Mouse (Mus musculus) cerebellum, postnatal 36 days (tissue): ENCODE data around the gene Smox.
"Not testable (repeated sequence)": the region's sequence is repeated elsewhere in the genome, so short reads cannot be mapped to it uniquely, and the experiment has no call there.

Source experiments
- DNase-seq, 2 experiments: peaks; one replicate each; pipeline ENCODE4 v3.0.0; 2021 to 2022; ENCODE audit warnings: mixed read lengths in 2 of 2

Gene Smox

DNA sequence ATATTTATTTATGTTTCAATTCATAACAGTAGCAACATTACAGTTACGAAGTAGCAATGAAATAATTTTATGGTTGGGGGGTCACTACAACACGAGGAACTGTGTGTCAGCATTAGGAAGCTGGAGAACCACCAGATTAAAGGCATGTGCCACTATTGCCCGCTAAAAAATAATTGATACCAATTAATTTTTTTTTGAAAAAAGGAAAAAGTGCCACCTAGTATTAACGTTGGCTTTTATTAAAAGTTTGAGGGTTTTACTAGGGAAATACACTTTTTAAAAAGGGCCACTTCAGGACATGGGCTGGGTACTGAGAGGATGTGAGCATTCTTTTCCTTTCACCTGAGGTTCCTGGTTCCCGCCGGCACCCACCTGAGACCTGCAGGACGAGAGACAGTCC is at the start of gene Smox:
Gene Smox (plus strand): TSS at position 301 of the 400 bp plus-strand sequence.
- DNase-seq: no peak

DNA sequence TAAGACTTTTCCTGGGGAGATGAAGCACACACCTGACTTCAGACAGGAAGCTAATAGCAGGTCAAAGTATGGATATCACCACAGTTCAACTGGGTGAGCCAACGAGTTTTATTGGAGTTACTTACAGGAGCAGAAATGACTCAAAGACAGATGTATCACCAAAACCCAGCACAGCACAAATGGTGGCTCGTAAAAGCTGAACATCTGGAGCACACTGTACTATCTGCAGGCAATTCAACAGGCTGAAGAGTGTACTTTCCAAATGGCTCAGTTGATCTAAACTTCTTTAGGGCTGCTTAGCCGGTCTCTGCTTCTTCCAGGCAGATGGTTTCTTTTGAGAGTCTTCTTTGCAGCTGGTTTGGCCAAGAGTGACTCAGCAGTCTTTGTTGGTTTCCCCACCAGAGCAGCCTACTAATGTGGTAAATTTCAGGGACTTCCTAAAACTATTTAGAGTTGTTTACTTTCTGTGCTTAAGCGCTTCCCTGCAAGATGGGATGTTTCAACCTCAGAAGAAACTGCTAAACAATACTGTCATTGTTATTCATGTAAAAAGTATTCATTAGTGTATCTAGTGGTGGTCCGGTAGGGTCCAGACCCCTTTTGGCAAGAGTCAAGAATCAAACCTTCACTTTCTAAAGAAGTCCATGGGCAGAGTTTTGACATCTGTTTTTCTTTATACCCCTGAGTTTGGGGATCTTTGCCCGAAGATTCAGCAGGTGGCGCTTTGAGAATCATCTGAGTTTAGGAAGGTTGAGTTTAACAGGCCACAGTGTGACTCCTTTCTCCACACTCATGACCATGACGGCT is 48.0 kb upstream of the Smox start:
- peak in 1 of 2 experiments; percentile 7 for DNase-seq

DNA sequence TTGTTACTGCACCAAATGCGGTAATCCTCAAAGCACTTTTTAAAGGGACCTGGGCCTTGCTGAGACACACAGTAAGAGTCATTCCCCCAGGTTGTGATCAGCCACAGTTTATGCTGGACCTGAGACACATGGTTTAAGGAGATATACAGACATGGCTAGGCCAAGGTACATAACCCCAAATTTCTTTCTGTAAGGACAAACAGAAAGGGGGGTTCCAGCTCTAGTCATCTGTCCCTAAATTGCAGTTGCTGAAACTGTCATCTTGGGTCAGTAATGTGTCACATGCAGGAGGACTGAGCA is 47.5 kb upstream of the Smox start:
- DNase-seq: no peak

DNA sequence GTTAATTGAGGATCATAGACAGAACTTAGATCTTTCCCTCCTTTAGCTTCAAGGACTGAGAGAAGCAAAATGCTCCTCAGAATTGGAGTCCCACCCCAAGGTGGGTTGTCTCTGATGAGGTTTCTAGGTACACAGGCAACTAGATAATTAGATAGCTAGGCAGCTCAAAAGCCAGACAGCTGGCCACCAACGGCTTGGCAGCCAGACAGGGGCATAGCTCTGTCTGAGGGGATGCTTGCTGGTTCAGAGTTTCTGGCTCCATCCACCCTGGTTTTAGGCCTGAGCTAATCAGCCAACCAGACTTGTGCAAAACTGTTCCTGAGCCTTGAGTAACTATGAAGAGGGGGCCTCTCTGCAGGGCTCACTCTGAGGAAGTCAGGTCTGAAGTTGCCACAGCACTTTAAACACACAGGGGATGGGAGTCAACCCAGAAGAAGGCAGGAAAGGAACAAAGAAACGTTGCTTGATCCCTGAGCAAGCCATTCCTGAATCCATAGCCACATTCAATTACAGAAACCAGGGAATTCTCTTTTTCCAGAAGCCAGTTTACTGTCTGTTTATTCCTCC is 44.8 kb upstream of the Smox start:
- DNase-seq: no peak

DNA sequence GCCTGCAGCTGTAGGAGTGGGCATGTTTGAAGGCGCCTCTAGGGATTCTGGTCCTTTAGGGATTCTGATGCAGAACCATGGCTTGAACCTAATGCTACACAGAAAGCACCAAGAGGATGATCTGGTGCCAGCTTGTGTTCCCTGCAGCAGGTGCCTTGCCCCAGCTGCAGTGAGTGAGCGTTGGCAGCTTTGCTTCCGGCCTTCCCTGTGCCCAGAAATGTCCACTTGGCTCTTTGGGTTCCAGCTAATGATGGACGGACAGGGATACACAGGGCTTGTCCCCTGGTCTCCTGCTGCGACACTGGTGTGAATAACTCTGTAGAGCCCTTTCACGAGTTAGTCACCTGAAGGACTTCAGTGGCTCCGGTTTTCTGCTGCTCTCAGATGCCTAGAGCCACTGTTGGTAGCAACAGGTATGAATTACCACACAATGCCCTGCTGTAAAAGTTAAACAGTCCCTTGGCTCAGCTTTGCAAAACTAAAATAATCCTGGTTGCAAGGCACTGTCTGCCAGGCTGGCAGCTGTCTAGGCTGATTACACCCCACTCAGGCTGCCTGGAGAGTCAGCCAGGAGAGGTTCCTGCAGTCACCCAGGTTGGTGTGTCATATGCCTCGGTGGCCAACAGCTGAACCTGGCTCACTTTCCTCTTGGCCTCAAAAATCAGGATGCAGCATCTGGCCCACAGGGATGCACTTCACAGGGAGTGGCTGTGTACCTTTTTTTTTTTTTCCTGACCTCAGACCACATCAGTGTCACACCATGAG is 43.5 kb upstream of the Smox start:
- DNase-seq: no peak

DNA sequence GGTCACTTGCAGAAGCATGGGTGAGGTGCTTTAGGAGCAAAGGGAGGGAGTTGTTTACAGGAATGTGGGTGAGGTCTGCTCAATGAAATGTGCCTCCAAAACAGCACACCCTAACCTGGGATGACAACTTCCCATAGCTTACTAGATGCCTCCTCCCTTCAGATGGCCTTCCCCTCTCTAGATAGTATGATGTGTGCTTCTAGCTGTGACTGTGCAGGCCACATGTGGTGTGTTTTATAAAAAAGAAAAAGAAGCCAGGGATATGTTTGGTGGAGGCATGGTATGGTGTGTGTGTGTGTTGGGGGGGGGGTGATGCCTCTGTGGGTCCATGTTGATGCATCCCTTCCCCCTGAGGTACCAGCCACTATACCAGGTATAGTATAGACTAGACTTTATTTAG is 42.9 kb upstream of the Smox start:
- no peak for DNase-seq

DNA sequence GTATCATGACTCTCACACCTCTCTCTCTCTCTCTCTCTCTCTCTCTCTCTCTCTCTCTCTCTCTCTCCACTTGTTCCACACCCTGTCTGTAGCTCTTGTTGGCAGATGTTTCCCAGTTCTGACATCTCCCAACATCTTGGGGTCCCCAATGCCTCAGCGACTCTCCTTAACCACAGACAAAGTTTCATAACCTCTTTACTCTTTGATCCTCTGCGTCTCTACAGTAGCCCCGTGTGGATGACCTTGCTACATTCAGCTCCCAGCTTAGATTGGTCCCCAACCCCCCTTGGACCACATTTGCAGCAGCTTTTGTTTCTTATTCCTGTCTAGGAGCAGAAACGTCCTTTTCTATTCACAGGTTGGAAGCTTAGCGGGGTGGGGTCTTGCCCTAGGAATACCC is 41.6 kb upstream of the Smox start:
- DNase-seq: no peak

DNA sequence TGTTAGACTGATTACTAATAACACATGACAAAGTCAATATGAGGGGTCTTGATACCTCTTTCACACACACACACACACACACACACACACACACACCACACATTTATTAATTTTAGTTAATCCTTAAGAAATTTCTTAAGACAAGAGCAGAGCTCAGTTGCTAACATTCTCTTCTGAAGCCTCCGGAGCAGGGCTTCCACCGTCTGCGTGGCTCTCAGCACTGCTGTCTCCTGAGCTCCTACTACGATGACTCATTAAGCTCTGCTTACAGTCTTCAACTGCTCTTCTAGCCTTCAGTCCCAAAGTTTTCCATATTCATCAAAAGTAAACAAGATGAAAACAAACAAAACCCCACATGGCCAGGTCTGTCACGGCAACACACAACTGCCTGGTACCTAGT is 40.8 kb upstream of the Smox start:
- no peak for DNase-seq

DNA sequence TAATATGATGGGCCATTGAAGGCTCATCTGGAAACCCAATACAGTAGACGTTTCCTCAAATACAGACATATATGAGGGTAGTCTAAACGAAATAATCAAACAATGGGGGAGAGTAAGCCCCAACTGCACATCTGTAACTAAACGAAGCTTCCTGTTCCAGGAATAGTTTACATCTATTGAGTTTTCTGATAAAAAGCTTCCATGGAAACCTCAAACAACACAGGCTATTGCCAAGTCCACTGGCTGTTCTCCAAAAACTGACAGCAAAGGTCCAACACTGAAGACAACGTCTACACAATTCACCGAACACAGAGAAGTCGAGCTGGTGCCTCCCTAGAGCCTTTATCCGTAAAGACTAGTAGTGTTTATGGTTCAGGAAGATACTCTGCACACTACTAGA is 33.6 kb upstream of the Smox start:
- DNase-seq: no peak

DNA sequence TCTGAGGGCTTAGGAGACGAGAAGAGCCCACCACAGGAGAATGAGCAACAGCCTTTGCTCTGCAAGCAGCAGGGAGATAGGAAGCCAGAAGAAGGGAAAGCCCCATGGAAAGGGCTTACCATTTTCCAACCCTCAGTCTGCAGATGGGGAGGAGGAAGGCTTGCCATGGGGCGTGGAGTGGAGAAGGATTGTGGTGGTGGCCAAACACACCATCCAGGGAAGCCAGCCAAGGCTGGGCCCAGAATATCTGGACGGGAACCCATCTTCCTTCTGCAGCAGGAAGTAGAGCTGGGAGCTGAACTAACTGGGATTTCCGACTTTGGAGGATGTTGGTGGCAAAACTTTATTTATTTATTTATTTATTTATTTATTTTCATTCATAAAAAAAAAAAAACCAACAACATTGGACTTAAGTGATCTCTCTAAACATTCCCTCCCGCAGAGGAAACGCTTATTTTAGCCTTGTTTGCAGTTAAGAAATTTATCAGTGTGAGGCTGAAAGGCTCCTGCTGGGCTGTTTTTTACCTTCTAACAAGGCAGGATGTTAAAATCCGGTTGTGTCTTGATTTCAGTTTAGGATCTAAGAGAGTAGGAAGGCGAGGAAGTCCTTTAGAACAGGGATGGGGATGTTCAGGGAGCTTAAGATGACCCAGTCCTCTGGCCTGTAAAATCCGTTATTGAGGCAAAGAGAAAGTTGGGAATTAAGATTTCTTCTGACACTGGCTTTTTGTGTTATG is 30.2 kb upstream of the Smox start:
- no peak for DNase-seq

DNA sequence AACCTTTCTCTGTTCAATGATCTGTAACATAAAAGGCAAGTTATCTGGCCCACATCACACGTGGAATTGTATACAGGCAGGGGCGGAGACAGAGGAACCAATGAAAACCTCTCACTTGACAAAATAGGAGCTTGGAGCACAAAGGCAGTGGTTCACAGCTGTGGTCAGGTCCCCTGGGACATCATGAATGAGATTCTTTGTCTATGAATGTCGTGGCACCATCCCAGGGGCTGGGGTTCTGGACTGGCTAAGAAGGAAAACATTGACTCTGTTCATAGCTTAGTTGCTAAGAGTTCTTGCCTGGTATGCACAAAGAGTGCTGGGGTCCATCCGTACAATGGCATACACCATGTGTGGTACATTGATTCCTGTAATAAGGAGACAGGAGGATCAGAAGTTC is 28.3 kb upstream of the Smox start:
- no peak for DNase-seq

DNA sequence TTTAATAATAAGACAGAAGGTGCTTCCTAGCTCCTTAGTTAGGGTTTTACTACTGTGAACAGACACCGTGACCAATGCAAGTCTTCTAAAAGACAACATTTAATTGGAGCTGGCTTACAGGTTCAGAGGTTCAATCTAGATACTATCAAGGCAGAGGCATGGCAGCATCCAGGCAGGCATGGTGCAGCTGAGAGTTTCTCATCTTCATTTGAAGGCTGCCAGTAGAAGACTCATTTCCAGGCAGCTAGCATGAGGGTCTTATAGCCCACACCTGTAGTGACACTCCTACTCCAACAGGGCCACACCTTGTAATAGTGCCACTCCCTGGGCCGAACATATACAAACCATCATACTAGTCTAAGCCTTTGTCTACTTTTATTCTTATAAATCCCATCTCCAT is 27.1 kb upstream of the Smox start:
- DNase-seq: no peak

DNA sequence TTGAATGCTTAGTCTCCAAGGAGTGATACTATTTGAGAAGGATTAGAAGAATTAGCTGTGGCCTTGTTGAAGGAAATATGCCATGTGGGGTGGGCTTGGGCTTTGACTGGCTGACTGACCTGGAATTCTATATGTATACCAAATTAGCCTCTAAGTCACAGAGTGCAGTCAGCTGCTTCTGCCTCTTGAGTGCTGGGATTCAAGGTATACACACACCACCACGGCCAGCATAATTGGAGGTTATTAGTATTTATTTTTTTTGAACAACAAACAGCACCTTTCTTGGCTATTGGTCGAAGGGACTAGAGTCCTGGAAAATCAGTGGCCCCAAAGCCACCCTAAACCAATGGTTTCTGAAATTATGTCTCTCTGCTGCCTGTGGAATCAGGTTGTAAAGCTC is 24.6 kb upstream of the Smox start:
- no peak for DNase-seq

DNA sequence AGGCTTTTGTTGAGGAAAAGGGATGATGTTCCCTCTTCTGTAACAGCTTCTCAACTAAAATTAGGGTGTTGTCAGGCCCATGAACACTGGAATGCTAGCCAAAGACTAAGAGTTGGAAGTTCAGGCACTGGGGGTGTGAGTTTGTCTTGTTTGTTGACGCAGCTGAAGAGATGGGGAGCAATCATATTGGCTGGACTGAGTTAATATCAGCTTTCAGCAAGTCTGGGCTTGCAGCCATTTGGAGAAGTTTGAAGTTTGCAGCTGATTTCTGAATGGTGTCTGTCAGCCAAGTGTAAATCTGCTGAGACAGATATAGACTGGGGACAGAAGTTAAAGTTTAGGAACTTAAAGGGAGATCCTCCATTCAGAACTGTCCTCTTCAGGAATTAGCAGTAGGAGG is 21.4 kb upstream of the Smox start:
- no peak for DNase-seq

DNA sequence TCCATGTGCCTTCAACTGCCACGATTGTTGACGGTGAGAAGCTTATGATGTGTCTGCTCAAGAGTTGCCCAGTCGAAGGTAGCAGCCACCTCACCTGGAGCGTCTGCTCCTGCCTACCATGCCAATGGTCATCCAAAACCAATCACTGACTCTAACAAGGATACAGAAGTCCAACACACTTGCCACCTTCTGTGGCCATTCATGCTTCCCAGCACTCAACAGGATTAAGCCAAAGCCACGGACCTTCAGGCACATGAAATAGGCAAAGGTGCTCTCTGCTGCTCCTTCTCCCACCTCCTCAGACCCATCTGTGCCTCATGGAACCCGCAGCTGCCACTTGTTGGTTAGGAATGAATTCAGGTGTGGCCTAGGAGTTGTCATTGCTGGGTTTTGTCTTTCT is 17.5 kb upstream of the Smox start:
- no peak for DNase-seq

DNA sequence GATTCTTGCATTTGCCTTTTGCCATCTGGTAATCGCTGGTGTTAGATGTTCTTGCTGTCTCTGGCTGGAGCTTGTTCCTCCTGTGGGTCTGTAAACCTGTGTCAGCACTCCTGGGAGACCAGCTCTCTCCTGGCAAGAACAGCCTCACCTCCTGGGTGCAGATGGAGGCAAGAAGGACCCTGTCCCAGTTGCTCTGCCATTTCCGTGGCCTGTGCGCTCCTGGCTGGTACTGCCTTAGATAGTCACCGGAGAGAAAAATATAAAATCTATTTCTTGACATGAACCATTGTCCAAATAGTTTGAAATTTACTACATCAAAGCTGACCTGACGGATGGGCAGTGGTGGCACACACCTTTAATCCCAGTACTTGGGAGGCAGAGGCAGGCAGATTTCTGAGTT is 14.2 kb upstream of the Smox start:
- DNase-seq: not testable (repeated sequence)

DNA sequence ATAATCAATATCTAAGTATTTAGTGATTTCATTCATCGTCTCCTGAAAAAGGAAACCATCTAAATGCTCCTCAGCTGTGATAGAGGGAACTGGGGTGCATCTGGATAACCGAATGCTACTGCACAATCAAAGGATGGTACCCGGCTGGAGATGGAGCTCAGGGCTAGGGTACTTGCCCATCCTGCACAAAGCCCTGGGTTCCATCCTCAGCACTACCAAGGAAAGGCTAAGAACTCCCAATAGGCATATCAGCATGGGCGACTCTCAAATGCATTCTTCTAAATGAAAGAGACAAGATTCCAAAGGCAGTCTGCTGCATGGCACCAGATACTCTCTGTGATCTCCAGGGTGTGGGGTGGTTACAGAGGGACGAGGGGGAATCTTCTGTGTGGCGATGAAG is 13.4 kb upstream of the Smox start:
- DNase-seq: no peak

DNA sequence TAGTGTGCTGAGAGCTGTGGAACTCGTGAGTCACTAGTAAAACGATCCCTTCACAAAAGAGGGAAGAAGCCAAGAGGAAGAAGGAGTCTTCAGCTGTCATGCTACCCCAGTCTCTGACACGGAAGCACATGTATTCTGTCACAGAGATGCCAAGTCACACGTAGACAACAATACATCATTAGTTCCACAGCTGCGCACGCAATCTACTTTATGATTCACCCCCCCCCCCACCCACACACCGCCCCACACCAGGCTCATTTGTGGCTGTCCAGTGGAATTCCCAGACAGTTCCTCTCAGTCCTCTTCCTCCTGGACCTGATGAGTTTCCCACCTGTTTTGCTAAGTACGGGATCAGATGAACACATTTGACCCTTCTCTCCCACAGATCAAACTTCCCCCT is 12.9 kb upstream of the Smox start:
- no peak for DNase-seq

DNA sequence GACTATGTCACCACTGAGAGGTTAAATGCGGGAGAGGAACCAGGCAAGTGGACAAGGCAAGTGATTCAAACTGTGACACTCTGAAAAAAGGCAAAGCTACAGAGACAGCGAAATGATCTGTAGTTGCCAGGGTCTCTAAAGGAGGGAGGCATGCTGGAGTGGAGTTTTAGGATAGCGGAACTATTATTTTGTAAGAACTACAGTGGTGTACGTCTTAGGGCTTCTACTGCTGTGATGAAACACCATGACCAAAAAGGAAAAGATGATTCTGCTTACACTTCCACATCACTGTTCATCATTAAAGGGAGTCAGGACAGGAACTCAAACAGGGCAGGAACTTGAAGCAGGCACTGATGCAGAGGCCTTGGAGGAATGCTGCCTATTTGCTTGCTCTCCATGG is 12.4 kb upstream of the Smox start:
- no peak for DNase-seq

DNA sequence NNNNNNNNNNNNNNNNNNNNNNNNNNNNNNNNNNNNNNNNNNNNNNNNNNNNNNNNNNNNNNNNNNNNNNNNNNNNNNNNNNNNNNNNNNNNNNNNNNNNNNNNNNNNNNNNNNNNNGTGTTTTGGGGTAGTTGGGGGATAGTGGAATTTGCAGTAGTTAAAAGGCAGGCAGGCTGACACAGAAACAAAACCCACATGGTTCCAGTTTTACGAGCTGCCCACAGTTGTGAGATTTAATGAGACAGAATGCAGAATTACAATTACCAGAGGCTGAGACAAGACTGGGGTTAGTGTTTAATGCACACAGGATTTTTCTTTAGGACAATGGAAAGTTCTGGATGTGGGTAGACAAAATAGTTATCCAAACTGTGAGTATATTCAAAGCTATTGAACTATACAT is 9.6 kb upstream of the Smox start:
- no peak for DNase-seq

DNA sequence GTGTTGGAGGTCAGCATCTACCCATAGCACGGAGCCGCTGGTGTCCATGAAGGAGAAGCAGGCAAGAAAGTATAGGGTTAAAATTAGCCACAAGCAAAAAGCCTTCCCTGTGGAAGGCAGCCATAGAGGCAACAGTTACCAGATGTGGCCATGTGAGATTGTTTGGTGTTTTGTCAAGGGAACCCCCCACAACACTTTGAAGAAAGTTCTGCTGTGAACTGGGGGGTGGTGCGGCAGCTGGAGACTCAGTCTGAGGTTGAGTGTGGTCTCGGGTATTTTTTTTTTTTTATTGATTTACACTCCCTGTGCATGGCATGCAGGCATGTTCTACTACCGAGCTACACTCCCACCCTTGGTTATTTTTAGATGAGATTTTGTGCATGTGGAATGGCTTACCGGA is 8.8 kb upstream of the Smox start:
- no peak for DNase-seq

DNA sequence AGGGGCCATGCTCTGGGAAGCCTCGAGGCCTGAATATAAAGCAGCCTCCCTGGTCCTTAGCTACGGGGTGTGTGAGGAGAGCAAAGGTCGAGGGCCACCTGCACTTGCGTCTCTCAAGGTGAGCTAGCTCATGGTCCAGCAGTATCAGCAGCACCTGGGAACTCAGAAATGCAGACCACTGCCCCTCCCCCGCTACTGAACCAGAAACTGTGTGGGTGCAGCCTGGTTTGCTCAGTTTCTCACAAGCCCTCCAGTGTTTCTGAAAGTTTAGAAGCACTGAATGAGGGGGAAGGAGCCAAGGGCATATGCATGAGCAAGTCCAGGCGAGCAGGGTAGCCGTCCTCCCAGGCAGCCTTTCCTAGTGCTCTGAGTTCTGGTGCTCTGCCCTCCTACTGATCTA is 7.7 kb upstream of the Smox start:
- DNase-seq: no peak

DNA sequence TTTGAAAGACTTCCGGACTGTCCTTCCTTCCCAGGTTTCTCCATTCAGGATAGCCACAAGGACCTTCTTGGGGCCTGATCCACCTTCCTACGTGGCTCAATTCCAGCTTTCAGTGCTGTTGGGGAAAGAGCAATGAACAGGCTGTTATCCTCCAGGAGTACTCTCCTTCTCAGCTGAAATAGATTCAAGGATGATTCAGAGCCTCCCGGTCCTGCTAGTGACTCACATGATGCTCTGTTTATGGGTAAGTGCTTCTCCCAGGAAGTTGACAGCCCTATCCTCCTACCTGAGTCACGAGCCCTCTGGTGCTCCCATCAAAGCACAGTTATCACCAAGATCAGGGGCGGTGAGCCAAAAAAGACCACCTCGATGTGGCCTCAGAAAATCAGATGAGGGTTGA is 7.1 kb upstream of the Smox start:
- DNase-seq: no peak

DNA sequence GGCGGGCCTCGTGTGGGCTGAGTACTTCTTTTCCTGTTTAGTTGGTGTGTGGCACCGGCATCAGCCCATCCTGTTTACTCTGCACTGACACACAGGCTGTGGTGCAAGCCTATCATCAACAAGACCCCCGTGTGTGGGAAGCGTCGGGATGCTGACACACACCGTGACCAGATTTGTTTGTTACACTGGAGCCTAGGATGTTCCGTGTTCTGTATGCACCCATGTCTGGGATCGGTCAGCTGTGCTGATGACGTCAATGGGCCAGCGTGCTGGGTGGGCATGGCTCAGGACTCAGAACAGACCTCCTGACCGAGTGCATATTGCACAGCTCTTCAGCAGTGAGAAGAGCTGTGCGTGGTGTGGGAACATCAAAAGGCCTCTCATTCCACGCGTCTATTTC is 6.2 kb upstream of the Smox start:
- no peak for DNase-seq
